Mouse (Mus musculus) testis, adult 2 months (tissue): ENCODE data around the gene Oasl1.

Experiments used
- CTCF ChIP-seq: fragments of 200-500 bp; IDR thresholded peaks from 2 replicates; pipeline ENCODE4 v1.5.1; 2012; ENCODE audit warnings: low read depth, mild to moderate bottlenecking, inconsistent platforms, low read length, moderate library complexity; ENCODE audit not compliant: control insufficient read depth, insufficient read depth, insufficient replicate concordance
- POLR2A ChIP-seq: fragments of 200-500 bp; IDR thresholded peaks from 2 replicates; pipeline ENCODE4 v1.6.1; 2012; ENCODE audit warnings: low read depth, mild to moderate bottlenecking, inconsistent platforms, low read length, moderate library complexity; ENCODE audit not compliant: control insufficient read depth

GRCm38 (mm10) chr5:114922366-114922731, 691 bp upstream of the Oasl1 start:
- TF ChIP-seq CTCF (no peak), POLR2A (no peak)
